Mouse (Mus musculus): Measurements from ENCODE around the gene Hoxb13. TPM values are rescaled to one million over a fixed set of nuclear protein-coding genes. Genes with fewer than 3 reads are reported as not detected.

The Hoxb13 gene
- total RNA-seq, 2 experiments from 2014 or later: not detected

- intact Hi-C loops (cut with DNase I): no loop called here
Observed at GRCm38 (mm10) chr11:96227676-96228075, 33.6 kb downstream of the Hoxb13 start.

GRCm38 (mm10) chr11:96234906-96235305, 40.8 kb downstream of the Hoxb13 start:
- intact Hi-C loops (cut with DNase I): loop anchor here (2.0 to 5.0 kb wide), 2 partner anchors 90 to 138 kb away; no protein-coding TSS in a partner anchor
- peak; percentile 26 to 43 for DNase-seq (ENCODE audit: low spot score in 2 of 2)

More at GRCm38 (mm10) chr11:96227676-96228075, 33.6 kb downstream of the Hoxb13 start:
- DNase-seq (ENCODE audit: low spot score in 2 of 2): no peak

GRCm38 (mm10) chr11:96240211-96240610, 46.1 kb downstream of the Hoxb13 start:
- peak; percentile 32 to 62 for DNase-seq (ENCODE audit: low spot score in 2 of 2)

More at GRCm38 (mm10) chr11:96240211-96240610, 46.1 kb downstream of the Hoxb13 start:
- intact Hi-C loops (cut with DNase I): no loop called here

Other genes with a start within 250 kb of the Hoxb13 start
- under 1 TPM; 0.17 to 0.31 TPM for gene Igf2bp1, start 188.4 kb upstream of the Hoxb13 start, total RNA-seq (2021)
- gene Gip, start 169.8 kb upstream of the Hoxb13 start, total RNA-seq (2021): not detected
- 10 to 100 TPM; 87.6 to 90.0 TPM for gene Snf8, start 159.4 kb upstream of the Hoxb13 start, total RNA-seq (2021)
- gene Ube2z, start 128.9 kb upstream of the Hoxb13 start, total RNA-seq (2021): 10 to 100 TPM; 54.0 to 56.1 TPM
- 100 to 1,000 TPM; 590 to 620 TPM for gene Atp5g1, start 118.6 kb upstream of the Hoxb13 start, total RNA-seq (2021)
- gene Calcoco2, start 82.4 kb upstream of the Hoxb13 start, total RNA-seq (2021): not detected
- under 1 TPM; 0.18 to 0.27 TPM for gene Ttll6, start 60.5 kb upstream of the Hoxb13 start, total RNA-seq (2021)
- not detected for gene Hoxb9, start 77.1 kb downstream of the Hoxb13 start, total RNA-seq (2021)
- not detected for gene Hoxb8, start 87.6 kb downstream of the Hoxb13 start, total RNA-seq (2021)
- gene Hoxb7, start 92.3 kb downstream of the Hoxb13 start, total RNA-seq (2021): not detected
- gene Hoxb6, start 98.2 kb downstream of the Hoxb13 start, total RNA-seq (2021): not detected
- gene Hoxb5, start 109.0 kb downstream of the Hoxb13 start, total RNA-seq (2021): not detected
- gene Hoxb4, start 124.0 kb downstream of the Hoxb13 start, total RNA-seq (2021): not detected
- not detected for gene Hoxb3, start 129.0 kb downstream of the Hoxb13 start, total RNA-seq (2021)
- not detected for gene Hoxb2, start 156.2 kb downstream of the Hoxb13 start, total RNA-seq (2021)
- not detected for gene Hoxb1, start 171.4 kb downstream of the Hoxb13 start, total RNA-seq (2021)